Mouse (Mus musculus) layer of hippocampus, adult 9-10 months (tissue): Measurements from ENCODE around the gene Atp6v0a1.
"Not testable (repeated sequence)": the region's sequence is repeated elsewhere in the genome, so short reads cannot be mapped to it uniquely, and the experiment has no call there.

Experiments
- DNase-seq: peaks from one replicate; pipeline ENCODE4 v3.0.0; 2022; ENCODE audit warnings: low spot score

The Atp6v0a1 gene

DNA sequence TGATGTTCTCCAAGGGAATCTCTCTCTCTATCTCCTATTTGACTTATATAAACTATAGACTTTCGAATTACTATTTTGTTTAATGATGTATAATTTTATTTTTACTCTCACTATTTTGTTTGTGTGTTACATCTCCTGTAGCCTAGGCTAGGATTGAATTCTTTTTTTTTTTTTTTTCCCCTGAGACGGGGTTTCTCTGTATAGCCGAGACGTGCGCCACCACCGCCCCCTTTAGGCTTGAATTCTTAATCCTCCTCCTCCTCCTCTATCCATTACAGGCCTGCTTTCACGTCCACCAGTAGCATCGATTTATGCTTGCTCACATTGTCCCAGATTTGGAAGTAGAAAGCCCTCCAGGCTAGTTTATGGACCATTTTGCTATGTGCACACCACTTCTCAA is 27.2 kb upstream of the Atp6v0a1 start:
- DNase-seq, result no peak

DNA sequence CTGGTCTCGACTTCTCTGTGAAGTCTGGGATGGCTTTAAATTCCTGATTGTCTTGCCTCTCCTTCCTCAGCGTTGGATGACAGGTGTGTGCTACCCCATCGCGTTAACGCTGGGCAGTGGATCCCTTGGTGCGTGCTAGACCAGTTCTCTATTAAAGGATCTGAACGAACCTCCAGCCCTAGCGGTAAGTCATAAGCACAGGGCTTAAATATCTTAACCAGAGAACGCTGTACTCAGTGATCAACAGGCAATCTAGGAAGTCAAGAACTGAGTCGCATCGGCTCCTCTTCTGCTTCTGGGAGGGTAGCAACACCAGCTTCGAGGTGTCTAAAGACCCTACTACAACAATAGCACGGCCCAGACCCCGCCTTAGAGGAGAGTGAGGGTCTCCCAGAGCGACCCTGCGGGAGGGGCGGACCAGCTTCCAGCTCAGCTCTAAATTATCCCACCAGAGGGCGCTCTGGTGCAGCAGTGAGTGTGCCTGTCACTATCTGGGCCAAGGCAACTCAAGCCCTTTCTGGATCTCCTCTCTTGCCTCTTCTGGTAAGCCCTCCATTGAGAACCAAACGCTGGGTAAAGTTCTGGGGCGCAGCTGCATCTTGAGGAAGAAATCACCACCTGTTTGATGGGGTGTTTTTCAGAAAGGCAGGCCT is 26.0 kb upstream of the Atp6v0a1 start:
- DNase-seq, result peak; percentile 64

DNA sequence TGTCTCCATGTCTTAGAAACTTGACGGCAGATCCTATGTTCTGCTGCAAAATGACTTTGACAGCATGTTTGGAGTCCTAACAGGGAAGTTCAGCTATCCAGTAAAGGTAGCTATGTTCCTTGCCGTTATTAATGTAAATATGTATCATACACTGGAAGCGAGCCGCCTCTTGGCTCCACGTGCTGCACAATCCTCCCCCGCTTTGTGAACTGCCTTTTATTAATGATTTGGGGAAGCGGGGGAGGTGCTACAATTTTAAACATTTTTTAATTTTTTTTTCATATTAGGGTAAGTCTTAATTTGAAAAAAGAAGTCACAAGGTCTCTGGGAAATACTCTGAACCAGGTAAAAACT is 25.5 kb upstream of the Atp6v0a1 start:
- DNase-seq, result no peak

DNA sequence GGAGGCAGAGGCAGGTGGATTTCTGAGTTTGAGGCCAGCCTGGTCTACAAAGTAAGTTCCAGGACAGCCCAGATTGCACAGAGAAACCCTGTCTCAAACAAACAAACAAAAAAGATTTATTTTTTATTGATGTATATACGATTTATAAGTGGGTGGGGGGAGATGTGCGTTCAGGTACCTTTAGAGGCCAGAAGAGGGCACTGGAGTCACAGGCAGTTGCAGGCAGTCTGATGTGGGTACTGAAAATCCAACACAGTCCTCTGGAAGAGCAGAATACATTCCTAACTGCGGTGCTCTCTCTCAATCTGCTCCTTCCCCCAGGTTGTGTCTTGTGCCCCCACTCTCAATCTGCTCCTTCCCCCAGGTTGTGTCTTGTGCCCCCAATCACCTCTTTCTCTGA is 23.6 kb upstream of the Atp6v0a1 start:
- no peak for DNase-seq

DNA sequence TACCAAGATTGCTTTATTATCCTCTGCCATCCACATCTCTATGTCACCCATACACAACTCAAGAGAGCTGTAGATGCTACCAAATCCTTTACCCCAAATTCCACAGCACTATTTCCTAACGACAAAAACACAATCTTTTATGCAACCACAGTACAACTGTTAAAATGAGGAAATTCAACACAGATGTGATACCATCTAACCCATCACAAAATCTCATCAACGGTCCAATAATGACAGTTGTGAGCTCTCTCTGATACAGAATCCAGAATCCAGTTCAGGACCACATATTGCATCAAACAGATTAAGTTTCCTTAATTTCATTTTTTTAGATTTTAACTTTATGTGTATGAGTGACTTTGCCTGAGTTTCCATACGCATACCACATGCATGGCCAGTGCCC is 20.6 kb upstream of the Atp6v0a1 start:
- no peak for DNase-seq

DNA sequence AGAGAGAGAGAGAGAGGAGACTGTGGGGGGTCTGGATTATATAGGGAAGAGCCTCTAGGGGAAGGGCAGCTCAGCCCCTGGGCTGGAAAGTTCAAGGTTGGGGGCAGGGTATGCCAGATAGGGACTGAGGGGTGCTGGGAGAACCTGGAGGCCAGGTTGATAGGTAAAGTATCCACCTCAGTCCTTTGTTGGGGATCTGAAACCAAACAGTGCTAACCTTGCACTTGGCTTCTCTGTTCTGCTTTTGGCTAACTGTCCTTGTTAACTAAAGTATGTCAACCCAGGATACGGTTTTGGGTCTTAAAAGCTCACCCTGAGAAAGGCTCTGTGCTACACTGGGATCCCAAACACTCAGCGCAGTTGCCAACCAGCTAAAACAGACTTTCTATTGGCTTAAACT is 19.6 kb upstream of the Atp6v0a1 start:
- no peak for DNase-seq

DNA sequence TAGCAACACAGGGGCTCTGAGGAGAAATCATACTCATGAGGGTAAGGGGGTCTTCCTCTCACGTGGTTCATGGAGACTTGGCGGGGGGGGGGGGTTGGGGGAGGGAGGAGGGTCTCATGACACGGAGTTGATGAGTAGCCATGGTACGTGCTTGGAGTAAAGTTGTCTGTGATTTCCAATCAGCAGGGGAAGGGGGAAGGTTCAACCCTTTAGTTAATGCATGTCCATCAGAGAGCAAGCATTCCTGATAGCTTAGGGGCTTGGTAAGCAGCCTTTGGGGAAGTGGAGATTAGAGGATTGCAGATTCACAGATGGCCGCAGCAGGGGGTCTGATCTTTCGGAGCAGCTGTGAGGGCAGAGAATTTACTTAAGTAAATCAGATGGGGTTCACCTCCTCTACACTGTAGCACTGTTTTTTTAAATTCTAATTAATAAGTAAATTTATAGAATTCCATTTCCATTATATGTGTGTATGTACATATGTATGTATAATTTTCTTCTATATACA is 18.2 kb upstream of the Atp6v0a1 start:
- DNase-seq, result no peak

DNA sequence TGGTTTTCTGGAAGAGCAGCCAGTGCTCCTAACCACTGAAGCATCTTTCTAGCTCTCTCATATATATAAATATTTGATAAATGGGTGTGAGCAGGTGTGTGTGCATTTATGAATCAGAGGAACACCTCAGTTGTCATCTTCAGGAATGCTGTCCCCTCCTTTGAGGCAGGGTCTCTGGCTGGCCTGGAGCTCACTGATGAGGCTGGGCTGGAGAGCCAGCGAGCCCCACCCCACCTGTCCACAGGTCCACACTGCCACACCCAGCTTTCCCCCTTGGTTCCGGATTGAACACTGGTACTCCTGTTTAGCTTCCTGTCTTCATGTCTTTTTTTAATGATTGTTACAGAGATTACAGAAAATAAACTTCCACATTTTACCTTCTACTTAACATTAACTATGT is 15.8 kb upstream of the Atp6v0a1 start:
- no peak for DNase-seq

DNA sequence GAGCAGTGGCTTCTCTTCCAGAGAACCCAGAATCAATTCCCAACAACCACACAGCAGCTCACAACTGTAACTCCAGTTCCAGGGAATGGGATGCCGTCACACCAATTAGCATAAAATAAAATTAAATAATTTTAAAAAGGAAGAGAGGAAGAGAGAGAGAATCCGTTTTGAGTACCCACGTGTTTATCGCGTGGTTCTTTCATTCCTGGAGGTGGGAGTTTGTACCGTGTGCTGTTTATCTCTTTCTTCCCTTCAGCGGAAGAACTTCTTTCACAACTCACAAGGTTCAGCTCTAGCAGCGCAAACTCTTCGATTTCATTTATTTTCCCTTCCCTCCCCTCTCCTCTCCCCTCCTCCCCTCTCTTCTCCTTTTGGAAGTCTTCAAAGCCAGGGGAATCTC is 15.0 kb upstream of the Atp6v0a1 start:
- DNase-seq, result no peak

DNA sequence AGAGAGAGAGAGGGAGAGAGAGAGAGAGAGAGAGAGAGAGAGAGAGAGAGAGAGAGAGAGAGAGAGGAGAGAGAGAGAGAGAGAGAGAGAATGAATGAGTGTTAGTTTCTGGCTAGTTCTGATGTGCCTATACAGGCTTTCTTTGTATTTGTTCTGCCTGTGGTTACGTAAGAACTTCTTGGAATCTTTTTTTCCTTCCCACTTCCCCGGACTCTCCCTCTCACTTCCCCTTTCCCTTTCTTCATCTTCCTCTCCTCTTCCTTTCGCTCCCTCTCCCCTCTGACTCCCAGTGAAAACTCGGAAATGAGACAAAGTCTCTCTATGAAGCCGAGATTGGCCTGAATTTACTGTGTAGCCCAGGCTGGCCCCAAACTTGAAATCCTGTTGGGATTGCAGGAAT is 14.6 kb upstream of the Atp6v0a1 start:
- DNase-seq, result no peak

DNA sequence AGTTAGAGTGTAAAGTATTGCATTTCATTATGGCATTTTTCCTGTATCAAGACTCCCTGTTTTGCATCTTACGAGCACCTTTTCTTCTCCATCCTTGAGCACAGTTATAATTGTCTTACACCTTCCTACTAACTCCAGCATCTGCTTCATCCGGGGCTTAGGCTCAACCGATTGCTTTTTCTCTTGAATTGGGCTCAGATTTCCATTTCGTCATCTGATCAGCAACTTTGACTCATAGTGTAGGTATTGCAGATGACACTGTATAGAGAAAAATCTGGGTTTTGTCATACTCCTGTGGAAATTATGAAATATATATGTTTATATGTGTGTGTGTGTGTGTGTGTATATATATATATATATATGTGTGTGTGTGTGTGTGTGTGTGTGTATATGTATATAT is 12.8 kb upstream of the Atp6v0a1 start:
- no peak for DNase-seq

DNA sequence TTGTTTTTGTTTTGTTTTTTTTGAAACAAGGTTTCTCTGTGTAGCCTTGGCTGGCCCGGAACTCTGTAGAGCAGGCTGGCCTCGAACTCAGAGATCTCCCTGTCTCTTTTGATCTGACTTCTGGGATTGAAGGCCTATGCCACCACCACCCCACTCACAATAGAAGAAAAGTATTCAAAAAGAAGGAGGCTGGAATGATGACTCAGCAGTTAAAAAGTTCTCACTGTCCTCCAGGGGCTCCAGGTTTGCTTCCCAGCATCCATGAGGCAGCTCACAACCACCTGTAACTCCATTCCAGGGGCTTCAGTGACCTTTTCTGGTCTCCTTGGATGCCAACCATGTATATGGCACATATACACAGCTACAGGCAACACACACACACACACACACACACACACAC is 10.4 kb upstream of the Atp6v0a1 start:
- no peak for DNase-seq

DNA sequence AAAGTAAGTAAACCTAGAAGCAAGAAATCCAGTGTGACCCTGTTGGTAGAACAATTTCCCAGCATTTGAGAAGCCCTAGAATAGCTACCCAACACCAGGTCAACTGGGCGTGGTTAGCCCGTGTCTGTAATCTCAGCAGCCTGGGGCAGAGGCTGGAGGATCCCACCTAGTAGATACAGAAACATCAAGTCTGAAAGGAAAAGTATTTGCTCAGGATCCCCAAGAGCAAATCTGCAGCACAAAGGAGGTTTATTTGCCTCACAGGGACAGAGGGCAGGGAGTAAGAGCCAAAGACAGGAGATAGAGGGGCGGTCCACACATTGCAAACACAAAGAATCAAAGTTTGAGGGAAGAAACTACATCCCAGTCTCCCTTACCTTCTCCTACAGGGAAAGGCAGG is 10.0 kb upstream of the Atp6v0a1 start:
- no peak for DNase-seq

DNA sequence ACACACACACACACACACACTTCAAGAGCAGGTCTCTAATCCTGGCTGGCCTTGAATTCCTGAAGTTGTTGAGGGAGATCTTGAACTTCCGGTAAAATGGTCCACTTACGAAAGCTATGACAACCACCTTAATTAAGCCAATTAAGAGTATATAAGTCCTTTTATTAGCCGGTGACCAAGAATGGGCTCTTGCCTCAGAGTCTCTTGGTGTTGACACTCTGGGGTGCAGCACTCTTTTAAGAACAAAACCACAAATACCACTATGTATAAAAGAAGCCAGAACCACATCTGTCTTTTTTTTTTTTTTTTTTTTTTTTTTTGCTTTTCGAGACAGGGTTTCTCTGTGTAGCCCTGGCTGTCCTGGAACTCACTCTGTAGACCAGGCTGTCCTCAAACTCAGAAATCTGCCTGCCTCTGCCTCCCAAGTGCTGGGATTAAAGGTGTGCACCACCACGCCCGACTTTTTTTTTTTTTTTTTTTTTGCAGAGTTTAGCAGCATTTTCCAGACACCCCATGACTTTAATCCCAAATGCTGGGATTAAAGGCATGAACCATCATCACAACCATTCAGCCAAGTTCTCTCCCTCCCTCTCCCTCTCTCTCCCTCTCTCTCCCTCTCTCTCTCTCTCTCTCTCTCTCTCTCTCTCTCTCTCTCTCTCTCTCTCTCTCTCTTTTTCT is 7.2 kb upstream of the Atp6v0a1 start:
- DNase-seq, result not testable (repeated sequence)

DNA sequence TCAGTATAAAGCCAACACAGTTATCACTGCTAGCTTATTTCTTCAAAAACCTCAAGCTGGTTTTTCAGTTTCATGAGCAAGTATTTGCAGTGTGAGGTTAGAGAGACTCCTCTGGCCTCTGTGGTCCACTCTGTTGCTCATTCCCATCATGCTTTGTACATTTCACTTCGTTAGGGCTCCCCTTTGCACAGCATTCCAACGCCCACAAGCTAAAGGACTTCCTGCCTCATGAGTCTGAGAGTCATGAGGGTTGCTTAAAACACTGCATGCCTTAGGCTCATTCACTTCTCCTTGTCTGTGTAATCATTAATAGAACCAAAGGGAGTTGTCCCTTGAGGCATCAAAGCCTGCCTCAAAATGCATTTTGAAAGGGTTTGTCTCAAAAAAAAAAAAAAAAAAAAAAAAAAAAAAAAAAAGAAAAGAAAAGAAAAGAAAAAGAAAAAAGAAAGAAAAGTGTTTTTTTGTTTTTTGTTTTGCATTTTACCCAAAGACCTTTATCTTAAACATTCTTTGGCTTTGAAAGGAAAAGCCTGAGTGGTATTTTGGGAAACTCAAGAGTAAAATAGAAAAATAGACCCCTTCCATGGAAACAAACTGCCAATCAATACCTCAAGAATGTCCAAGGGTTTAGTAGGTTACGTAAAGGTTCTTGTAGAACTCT is 6.1 kb upstream of the Atp6v0a1 start:
- no peak for DNase-seq

DNA sequence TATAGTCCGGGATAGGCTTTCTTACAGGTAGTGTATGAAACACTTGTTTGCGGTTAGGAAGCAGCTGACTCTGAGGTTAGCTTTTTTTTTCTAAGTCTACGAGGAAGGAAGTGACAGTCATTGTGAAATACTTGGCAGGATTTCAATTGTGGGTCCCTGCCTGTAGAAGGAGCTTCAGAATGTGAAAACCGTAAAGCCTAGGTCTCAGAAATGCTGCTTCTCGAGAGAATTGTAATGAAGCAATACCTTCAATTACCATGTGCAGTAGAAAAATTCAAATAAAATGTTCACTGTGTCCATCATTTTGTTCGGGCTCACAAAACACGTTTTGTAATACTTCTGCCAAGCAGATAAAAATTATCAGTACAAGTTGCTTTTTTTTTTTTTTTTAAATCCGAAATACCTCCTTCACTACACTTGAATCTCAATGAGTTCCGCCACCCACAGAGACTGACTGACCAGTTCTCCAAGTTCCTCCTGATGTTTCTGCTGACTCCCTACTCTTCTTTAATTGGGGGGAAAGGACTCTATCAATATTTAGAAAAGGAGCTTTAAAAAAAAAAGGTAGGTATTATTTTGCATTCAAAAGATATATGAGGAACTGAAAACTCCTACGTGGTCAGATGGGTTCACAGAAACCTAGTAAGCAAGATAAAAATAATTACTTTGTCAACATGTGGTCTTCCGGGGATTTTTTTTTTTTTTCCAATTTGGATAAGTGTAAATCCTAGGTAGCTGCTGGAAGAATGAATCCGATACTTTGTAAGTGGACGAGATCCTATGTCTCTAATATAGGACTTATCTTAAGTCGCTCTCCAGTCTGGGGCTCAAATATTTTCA is 826 bp upstream of the Atp6v0a1 start:
- DNase-seq, result peak; percentile 42

DNA sequence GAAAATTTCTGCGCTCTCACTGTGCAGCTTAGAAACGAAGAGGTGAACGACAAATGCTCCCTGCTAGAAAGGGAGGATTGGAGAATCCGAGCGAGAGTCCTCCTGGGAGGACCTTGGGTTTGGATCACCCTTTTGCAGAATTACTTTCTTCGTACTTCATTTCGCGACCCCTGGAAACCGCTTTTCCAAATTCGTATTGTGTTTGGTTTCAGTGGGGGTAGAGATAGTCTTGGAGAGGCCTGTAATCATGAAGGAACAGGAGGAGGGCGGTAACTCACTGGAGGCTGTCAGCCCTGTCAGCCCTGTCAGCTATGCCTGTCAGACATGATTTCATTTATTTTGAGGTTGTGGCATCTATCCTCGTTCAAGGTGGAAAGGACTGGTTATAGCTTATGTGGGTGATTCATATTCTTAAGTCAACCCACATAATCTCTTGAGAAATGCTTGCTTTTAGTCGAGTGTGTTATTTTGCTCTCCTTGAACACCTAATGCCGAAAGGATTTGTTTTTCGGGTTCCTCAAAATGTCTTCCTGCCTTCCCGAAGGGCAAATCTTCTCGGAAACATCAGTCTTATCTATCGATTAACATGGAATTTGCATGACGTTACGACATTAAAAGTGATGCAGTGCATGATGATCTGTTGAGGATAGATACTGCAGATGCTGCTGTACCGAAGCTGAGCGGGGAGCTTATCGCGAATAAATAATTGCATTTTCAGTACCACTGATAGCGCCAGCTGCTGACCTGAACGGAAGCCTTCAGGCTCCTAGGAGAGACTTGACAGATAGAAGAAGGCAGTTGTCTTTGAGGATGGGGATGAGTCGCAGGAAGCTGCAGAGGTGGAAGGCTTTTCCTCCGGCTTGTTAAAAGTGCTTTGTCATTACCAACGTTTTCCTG is 884 bp downstream of the Atp6v0a1 start:
- DNase-seq, result no peak

DNA sequence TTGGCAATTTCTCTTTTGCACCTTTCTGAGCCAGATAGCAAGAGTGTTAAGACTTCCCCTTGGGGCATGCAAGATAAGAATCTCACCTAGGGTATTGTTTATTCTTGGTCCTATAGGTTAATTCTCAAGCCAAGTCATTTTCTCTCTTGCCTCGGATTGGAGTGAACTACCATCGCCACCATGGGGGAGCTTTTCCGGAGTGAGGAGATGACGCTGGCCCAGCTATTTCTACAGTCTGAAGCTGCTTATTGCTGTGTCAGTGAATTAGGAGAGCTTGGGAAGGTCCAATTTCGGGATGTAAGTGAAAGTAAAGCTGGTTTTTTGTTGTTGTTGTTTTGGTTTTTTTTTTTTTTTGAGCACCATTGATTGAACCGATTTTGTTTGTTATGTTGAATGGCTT is 2.4 kb downstream of the Atp6v0a1 start:
- no peak for DNase-seq

DNA sequence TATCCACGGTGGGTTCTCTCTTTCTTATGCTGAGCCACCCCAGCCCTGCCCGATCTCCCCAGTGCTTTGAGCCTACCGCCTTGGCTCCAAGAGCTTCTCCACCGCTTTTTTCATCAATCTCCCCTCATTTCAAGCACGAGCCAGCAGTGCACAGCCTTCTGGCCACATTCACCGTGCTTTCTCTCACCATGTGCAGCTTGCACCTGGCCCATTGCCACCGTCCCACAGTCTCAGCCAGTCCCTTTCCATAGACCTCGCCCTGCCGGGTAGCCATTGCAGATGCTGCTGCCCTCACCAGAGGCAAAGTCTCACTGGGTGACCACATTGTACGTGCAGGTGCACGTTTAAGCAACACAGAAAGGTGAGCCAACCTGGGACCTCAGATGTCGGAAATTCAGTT is 14.1 kb downstream of the Atp6v0a1 start:
- DNase-seq, result no peak

DNA sequence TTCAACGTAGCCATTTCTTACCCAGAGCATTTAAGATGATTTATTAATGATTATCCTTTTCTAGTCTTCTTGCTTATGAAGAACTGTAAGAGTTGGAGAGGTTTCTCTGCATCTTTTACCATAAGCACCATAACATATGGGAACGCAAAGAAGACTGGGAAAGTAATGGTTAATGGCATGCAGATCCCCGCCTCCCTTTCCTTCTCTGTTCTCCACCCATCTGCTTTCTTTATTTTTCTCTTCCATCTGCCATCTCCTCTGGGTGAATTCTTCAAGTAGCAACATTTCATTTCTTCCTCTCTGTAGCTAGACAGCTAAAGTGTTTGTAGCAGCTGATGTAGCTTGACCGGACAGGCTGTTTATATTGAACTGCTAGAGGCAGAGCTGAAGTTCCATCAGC is 14.7 kb downstream of the Atp6v0a1 start:
- DNase-seq, result no peak

DNA sequence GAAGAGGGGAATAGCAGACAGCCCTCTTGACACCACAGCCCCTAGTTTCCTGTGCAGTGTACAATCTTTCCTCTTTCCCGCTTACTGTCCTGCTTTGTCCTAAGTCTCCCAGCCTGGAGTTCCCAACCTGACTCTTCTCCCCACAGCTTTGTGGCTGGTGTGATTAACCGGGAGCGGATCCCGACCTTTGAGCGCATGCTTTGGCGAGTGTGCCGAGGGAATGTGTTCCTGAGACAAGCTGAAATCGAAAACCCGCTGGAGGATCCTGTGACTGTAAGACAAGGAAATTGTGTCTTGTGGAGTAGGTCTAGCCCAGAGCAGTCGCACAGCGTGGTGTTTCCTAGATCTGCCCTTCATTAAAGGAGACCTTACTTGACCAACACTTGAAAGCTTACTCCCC is 17.9 kb downstream of the Atp6v0a1 start:
- DNase-seq, result no peak

DNA sequence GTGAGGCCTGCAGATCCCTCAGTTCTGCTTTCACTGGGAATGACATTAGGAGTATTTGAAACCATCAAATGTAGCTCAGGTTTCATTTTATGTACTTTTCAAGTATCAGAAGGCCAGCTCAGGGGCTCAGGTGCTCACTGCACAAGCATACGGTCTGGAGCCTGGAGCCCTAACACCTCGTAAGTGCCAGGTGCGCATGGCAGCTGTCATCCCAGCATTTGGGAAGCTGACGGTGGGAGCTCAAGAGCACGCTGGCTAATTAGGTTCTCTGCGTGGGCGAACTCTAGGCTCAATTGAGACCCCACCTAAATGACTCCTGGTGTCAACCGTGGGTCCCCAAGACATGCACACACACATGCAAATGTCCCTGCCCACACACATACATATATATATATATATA is 20.1 kb downstream of the Atp6v0a1 start:
- DNase-seq, result no peak
